Mouse (Mus musculus) activated CD4-positive, CD25-positive, alpha-beta regulatory T cell, adult 4 months (primary cell): ENCODE data around the gene Zfp444. TPM values are rescaled to one million over a fixed set of nuclear protein-coding genes. Genes with fewer than 3 reads are reported as not detected.
"Not testable (repeated sequence)": the region's sequence is repeated elsewhere in the genome, so short reads cannot be mapped to it uniquely, and the experiment has no call there.

Experiments used
- ATAC-seq: one replicate; pipeline ENCODE4 v1.8.0; 2017
- polyA plus RNA-seq, 2 experiments: library from polyadenylated mRNA; unstranded; fragments of 100-300 nt; shearing (Covaris generic); gene quantifications; one replicate each; pipeline ENCODE4 v1.2.1; 2017

The Zfp444 gene
- polyA plus RNA-seq, 2 experiments from 2014 or later, result 9.2 to 9.6 TPM

GRCm38 (mm10) chr7:6220147-6220546, 48.1 kb downstream of the Zfp444 start:
- ATAC-seq, result no peak

- no peak for ATAC-seq
Measured at GRCm38 (mm10) chr7:6221978-6222377, 50.0 kb downstream of the Zfp444 start, which contains the start of gene Zscan5b. Gene Zscan5b, plus strand, starts transcription at chr7:6222278.

- ATAC-seq, result not testable (repeated sequence)
Measured at GRCm38 (mm10) chr7:6228491-6228890, 56.5 kb downstream of the Zfp444 start.

GRCm38 (mm10) chr7:6239787-6240186, 67.8 kb downstream of the Zfp444 start:
- no peak for ATAC-seq

- ATAC-seq, result peak; percentile 66
Measured at GRCm38 (mm10) chr7:6240841-6241425, 68.9 kb downstream of the Zfp444 start.

Other genes with a start within 250 kb of the Zfp444 start
- gene Vmn1r65, start 161.2 kb upstream of the Zfp444 start, polyA plus RNA-seq, result not detected
- not detected for gene Nlrp4c, start 127.1 kb upstream of the Zfp444 start, polyA plus RNA-seq
- gene Zfp787, start 16.2 kb upstream of the Zfp444 start, polyA plus RNA-seq, result 1 to 10 TPM; 4.9 to 9.3 TPM
- not detected for gene Galp, start 24.9 kb downstream of the Zfp444 start, polyA plus RNA-seq
- not detected for gene Zscan5b, start 50.1 kb downstream of the Zfp444 start, polyA plus RNA-seq
- not detected for gene Epp13, start 80.5 kb downstream of the Zfp444 start, polyA plus RNA-seq
- 1 to 10 TPM; 4.1 to 4.6 TPM for gene Zfp667, start 114.4 kb downstream of the Zfp444 start, polyA plus RNA-seq
- gene Zfp583, start 159.1 kb downstream of the Zfp444 start, polyA plus RNA-seq, result 1 to 10 TPM in 1 of 2 experiments, not detected in 1; 1.1 TPM
- gene Gm3854, start 171.5 kb downstream of the Zfp444 start, polyA plus RNA-seq, result under 1 TPM; 0.24 to 0.31 TPM
- gene Zfp78, start 191.1 kb downstream of the Zfp444 start, polyA plus RNA-seq, result 1 to 10 TPM; 1.8 to 2.4 TPM
- 1 to 10 TPM; 1.9 to 5.9 TPM for gene Zfp28, start 211.1 kb downstream of the Zfp444 start, polyA plus RNA-seq
- not detected for gene Smim17, start 226.5 kb downstream of the Zfp444 start, polyA plus RNA-seq
- gene Gm20715, start 238.1 kb downstream of the Zfp444 start, polyA plus RNA-seq, result not detected